Mouse (Mus musculus): ENCODE measurements around the gene Ugt1a9.
"Not testable (repeated sequence)": the region's sequence is repeated elsewhere in the genome, so short reads cannot be mapped to it uniquely, and the experiment has no call there.

DNA sequence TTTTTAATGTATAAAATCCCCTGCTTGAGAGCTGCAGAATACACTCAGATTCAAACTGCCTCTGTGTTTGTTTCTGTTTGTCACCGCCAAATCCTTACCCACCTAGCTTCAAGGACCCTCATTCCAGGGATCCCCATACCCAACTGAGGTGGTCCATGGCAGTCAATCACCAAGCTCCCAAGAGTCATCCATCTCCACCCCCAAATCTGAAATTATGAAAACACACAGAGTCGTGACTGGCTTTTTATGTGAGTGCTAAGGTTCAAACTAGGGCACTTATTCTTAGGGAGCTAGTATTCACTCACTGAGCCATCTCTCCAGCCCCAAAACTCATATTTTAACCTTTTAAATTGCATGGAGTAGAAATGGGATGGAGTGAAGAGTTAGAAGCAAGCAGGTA lies 154.7 kb downstream of the Ugt1a9 start:
- not testable (repeated sequence) for TF ChIP-seq ZNF384, CHD2 (IDR thresholded peaks at IDR 0.05; ENCODE audit: low read depth, low read length)
